Mouse (Mus musculus) lung, adult 2 months (tissue): ENCODE results near the gene Aaas.

Source experiments
- CTCF ChIP-seq: fragments of 200-500 bp; IDR thresholded peaks from 2 replicates; pipeline ENCODE4 v1.5.1; 2011; ENCODE audit warnings: mild to moderate bottlenecking, low read length, control low read depth; ENCODE audit not compliant: insufficient read depth
- POLR2A ChIP-seq: fragments of 200-500 bp; IDR thresholded peaks from 2 replicates; pipeline ENCODE4 v1.6.1; 2011; ENCODE audit warnings: low read depth, mild to moderate bottlenecking, control low read depth, low read length, borderline replicate concordance; ENCODE audit errors: extremely low read depth

DNA sequence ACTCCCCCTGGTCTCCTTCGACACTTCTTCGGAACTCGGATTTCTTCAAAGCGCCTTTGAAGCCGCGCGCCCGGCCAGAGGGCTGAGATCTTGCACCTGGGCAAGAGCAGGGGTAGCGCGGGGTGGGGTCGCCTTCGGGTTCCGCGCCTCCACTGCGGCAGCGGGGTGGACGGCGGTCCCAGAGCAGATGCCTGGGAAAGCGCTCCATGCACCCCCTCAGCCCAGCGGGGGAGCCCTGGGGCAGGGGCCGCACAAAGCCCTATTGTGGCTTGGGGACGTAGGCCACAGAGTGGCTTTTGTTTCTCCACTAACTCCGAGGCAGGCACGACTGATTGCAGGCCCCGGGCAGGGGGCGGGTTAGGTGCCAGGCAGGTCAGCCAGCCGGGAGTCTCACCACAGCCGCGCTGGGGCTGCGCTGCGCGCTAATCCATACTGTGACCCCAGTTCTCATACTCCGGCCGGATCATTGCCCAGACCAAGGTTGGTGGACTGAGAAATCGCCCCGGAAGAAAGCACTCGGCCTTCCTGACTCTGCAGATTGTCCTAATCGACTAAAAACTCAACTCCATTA lies 5.4 kb upstream of the Aaas start:
- TF ChIP-seq POLR2A (no peak), CTCF (no peak)
